Mouse (Mus musculus): ENCODE data around the gene Rabif. TPM values are rescaled to one million over a fixed set of nuclear protein-coding genes. Genes with fewer than 3 reads are reported as not detected.
"Not testable (repeated sequence)": the region's sequence is repeated elsewhere in the genome, so short reads cannot be mapped to it uniquely, and the experiment has no call there.

Rabif gene
- polyA plus RNA-seq (2011; ENCODE audit: insufficient read depth, insufficient read length, low read depth, missing spikeins), result 21.8 and 22.7 TPM in 2 replicates

- Histone ChIP-seq H3K36me3 (ENCODE audit: control insufficient read depth, insufficient read depth, low read length, poor library complexity, severe bottlenecking) (peaks cover 7% of the 10 kb centered on the region), H3K9me3 (replicated peaks; ENCODE audit: control insufficient read depth, insufficient read depth, low read length, poor library complexity, severe bottlenecking) (no peaks in the 10 kb centered on the region), H3K4me3 (ENCODE audit: low read depth, low read length) (peak within 1 kb of the TSS; percentile 75), H3K4me1 (ENCODE audit: control insufficient read depth, insufficient read depth, low read length) (peaks cover 3% of the 10 kb centered on the region), H3K27me3 (ENCODE audit: control insufficient read depth, insufficient read depth, low read length, poor library complexity, severe bottlenecking) (no peaks in the 10 kb centered on the region), H3K9ac (ENCODE audit: low read depth, poor library complexity, severe bottlenecking) (peak within 1 kb of the TSS; percentile 50), H3K27ac (ENCODE audit: insufficient read depth, low read length) (peak within 1 kb of the TSS; percentile 55)
- TF ChIP-seq EP300 (IDR thresholded peaks at IDR 0.05; ENCODE audit: insufficient read depth, low read depth, low read length), result no peak
- peak; percentile 45 for TF ChIP-seq POLR2A (IDR thresholded peaks at IDR 0.05; ENCODE audit: insufficient read depth, low read length)
- TF ChIP-seq CTCF (IDR thresholded peaks at IDR 0.05; ENCODE audit: low read depth, low read length), result peak; percentile 57
Observed at GRCm38 (mm10) chr1:134494428-134495215, at the start of gene Rabif. Gene Rabif (plus strand): TSS chr1:134494648.

GRCm38 (mm10) chr1:134445418-134445817, 49.0 kb upstream of the Rabif start:
- TF ChIP-seq CTCF (IDR thresholded peaks at IDR 0.05; ENCODE audit: low read depth, low read length) (no peak), POLR2A (IDR thresholded peaks at IDR 0.05; ENCODE audit: insufficient read depth, low read length) (no peak), EP300 (IDR thresholded peaks at IDR 0.05; ENCODE audit: insufficient read depth, low read depth, low read length) (no peak)
- Histone ChIP-seq H3K27me3 (ENCODE audit: control insufficient read depth, insufficient read depth, low read length, poor library complexity, severe bottlenecking) (no peaks in the 10 kb centered on the region), H3K9me3 (replicated peaks; ENCODE audit: control insufficient read depth, insufficient read depth, low read length, poor library complexity, severe bottlenecking) (peaks cover 4% of the 10 kb centered on the region), H3K27ac (ENCODE audit: insufficient read depth, low read length) (no peak overlapping the region), H3K4me1 (ENCODE audit: control insufficient read depth, insufficient read depth, low read length) (peaks cover 1% of the 10 kb centered on the region), H3K4me3 (ENCODE audit: low read depth, low read length) (no peak overlapping the region), H3K9ac (ENCODE audit: low read depth, poor library complexity, severe bottlenecking) (no peak overlapping the region), H3K36me3 (ENCODE audit: control insufficient read depth, insufficient read depth, low read length, poor library complexity, severe bottlenecking) (no peaks in the 10 kb centered on the region)

DNA sequence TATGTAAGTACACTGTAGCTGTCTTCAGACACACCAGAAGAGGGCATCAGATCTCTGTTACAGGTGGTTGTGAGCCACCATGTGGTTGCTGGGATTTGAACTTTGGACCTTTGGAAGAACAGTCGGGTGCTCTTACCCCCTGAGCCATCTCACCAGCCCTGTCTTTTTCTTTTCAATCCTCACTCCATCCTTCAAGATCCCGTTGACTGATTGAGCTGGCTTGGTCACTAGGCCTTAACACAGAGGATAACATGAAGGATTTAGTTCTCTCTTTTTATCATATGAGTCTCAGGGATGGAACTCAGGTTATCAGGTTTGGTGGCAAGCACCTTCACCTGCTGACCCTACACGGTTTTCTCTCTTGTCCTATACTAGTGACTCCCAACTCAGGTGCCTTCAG, 45.9 kb upstream of the Rabif start:
- H3K4me1 ChIP-seq (ENCODE audit: control insufficient read depth, insufficient read depth, low read length); H3K9me3 ChIP-seq (replicated peaks; ENCODE audit: control insufficient read depth, insufficient read depth, low read length, poor library complexity, severe bottlenecking); H3K36me3 ChIP-seq (ENCODE audit: control insufficient read depth, insufficient read depth, low read length, poor library complexity, severe bottlenecking); H3K27me3 ChIP-seq (ENCODE audit: control insufficient read depth, insufficient read depth, low read length, poor library complexity, severe bottlenecking); H3K27ac ChIP-seq (ENCODE audit: insufficient read depth, low read length); H3K4me3 ChIP-seq (ENCODE audit: low read depth, low read length); H3K9ac ChIP-seq (ENCODE audit: low read depth, poor library complexity, severe bottlenecking): not testable (repeated sequence)

DNA sequence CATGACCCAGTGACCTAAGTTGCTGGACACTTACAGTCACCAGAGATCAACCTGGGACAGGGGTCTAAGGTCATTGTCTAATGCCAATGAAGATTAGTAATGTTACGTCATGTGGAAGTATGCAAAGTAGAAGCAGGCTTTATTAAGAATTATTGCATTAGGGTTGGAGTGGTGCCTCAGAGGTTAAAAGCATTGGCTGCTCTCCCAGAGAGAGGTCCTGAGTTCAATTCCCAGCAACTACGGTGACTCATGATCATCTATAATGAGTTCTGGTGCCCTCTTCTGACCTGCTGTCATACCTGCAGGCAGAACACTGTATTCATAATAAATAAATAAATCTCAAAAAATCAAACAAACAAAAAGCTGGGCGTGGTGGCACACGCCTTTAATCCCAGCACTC, 44.2 kb upstream of the Rabif start:
- Histone ChIP-seq H3K4me3 (ENCODE audit: low read depth, low read length) (no peak overlapping the region), H3K9me3 (replicated peaks; ENCODE audit: control insufficient read depth, insufficient read depth, low read length, poor library complexity, severe bottlenecking) (peaks cover 1% of the 10 kb centered on the region), H3K9ac (ENCODE audit: low read depth, poor library complexity, severe bottlenecking) (no peak overlapping the region), H3K27me3 (ENCODE audit: control insufficient read depth, insufficient read depth, low read length, poor library complexity, severe bottlenecking) (no peaks in the 10 kb centered on the region), H3K4me1 (ENCODE audit: control insufficient read depth, insufficient read depth, low read length) (no peaks in the 10 kb centered on the region), H3K27ac (ENCODE audit: insufficient read depth, low read length) (no peak overlapping the region), H3K36me3 (ENCODE audit: control insufficient read depth, insufficient read depth, low read length, poor library complexity, severe bottlenecking) (no peaks in the 10 kb centered on the region)
- TF ChIP-seq CTCF (IDR thresholded peaks at IDR 0.05; ENCODE audit: low read depth, low read length) (no peak), POLR2A (IDR thresholded peaks at IDR 0.05; ENCODE audit: insufficient read depth, low read length) (no peak), EP300 (IDR thresholded peaks at IDR 0.05; ENCODE audit: insufficient read depth, low read depth, low read length) (no peak)

DNA sequence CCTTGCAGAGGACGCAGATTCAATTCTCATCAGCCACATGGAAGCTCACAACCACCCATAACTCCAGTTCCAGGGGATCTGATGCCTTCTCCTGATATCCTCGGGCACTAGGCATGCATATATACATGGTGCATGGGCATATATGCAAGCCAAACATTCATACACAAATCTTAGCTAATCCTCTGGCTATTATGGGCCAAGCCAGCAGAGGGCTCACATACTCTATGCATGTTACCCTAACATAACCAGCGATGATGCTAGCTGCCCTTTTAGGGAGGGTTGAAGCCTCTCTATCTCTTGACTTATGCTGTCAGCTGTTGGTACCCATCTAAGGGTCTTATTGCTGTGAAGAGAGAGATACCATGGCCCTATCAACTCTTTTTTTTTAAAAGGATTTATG, 43.5 kb upstream of the Rabif start:
- Histone ChIP-seq H3K4me3 (ENCODE audit: low read depth, low read length) (no peak overlapping the region), H3K27me3 (ENCODE audit: control insufficient read depth, insufficient read depth, low read length, poor library complexity, severe bottlenecking) (no peaks in the 10 kb centered on the region), H3K9ac (ENCODE audit: low read depth, poor library complexity, severe bottlenecking) (no peak overlapping the region), H3K36me3 (ENCODE audit: control insufficient read depth, insufficient read depth, low read length, poor library complexity, severe bottlenecking) (no peaks in the 10 kb centered on the region), H3K27ac (ENCODE audit: insufficient read depth, low read length) (no peak overlapping the region), H3K9me3 (replicated peaks; ENCODE audit: control insufficient read depth, insufficient read depth, low read length, poor library complexity, severe bottlenecking) (no peaks in the 10 kb centered on the region; the same call in 1 of the 2 replicates), H3K4me1 (ENCODE audit: control insufficient read depth, insufficient read depth, low read length) (no peaks in the 10 kb centered on the region)
- no peak for TF ChIP-seq EP300 (IDR thresholded peaks at IDR 0.05; ENCODE audit: insufficient read depth, low read depth, low read length)
- TF ChIP-seq POLR2A (IDR thresholded peaks at IDR 0.05; ENCODE audit: insufficient read depth, low read length), result no peak
- TF ChIP-seq CTCF (IDR thresholded peaks at IDR 0.05; ENCODE audit: low read depth, low read length), result no peak

Measured in ES-Bruce4 (cell line).